Mouse (Mus musculus) urinary bladder, postnatal 10 days (tissue): Measurements from ENCODE around the gene Btbd2.

Source experiments
- DNase-seq: peaks from one replicate; pipeline ENCODE4 v3.0.0; 2022; ENCODE audit warnings: low spot score

The Btbd2 gene

DNA sequence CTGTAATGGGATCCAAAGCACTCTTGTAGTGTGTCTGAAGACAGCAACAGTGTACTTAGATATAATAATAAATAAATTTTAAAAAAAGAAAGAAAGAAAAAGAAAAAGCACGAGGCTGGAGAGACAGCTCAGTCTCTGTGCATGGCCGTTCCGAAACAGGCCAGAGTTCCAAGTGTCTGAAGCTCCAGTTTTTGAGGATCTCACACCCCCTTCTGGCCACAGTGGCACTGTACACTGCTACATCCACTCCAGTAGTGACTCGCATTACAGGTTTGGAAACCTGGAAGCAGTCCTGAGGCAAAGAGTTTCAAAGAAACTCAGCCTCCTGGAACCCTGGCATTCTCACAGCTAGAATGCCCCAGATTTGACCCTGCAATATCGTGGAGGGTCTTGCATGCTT is 31.0 kb upstream of the Btbd2 start:
- no peak for DNase-seq

DNA sequence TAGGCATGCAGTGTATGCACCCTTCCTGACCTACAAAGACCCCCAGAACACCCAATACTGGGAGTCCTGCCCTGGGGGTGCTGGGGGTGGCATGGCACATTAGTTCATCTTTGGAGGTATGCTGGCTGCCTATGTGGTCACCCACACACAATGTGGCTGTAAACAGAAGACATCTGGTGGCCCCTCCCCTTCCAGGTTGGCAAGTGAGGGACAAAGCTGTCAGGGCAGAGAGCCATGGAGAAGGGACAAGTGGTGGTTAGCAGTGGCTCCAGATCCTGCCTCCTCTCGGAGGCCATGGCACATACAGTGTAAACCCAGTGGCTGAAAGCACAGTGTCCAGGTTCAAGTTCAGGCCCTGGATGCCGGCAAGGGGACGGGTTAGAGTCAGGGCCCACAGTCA is 29.7 kb upstream of the Btbd2 start:
- DNase-seq, result no peak

DNA sequence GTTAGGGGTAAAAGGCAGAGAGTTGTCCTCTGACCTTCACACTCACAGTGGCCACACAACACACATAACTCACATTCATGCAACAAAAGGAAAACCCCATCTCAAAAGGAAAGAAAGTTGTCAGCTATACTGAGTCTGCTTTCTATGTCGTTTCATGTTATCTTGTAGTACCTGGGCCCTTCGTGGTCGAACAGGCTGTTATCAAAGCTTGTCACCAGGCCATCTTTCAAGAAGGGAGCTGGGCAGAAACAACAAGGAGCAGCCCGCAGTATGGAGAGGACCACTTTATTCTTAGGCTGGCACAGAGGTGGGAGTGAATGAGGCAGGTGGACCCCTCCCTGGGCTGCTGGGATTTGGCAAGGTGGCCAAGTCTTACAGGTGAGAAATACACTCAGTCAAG is 28.1 kb upstream of the Btbd2 start:
- DNase-seq, result no peak

DNA sequence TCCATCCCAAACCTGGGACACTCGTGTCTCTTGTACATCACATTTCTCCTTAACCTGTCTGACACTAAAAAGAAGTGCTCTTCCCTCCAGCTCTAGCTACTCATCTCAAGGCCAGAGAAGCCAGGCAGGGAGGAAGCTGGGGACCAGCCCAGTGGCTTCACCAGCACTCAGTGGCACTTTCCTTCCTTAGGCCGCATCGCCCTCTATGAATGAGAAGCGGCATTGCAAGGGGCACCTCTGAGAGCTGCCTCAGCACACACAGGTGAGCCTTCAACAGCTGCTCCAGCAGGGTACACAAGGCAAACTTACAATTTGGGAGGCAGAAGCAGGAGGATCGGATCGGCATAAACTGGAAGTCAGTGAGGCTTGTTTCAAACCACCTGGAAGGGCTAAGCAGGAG is 27.3 kb upstream of the Btbd2 start:
- DNase-seq, result no peak

DNA sequence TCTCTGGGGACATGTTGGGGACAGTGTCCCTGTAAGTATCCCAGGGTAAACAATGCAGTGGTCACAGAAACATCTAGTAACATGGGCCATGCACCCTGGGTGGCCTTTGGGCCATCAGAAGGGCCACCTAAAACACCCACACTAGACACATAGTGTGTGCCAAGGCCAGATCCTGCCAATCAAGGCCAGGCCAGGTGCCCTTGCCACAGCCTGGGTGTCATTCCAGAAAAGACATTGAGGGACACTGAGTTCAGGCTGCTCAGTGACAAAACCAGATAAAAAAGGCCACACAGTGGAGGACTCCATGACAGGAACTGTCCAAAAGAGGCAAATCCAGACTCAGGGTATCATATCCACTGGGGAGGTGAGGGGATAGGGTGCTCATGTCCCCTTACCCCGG is 26.8 kb upstream of the Btbd2 start:
- no peak for DNase-seq

DNA sequence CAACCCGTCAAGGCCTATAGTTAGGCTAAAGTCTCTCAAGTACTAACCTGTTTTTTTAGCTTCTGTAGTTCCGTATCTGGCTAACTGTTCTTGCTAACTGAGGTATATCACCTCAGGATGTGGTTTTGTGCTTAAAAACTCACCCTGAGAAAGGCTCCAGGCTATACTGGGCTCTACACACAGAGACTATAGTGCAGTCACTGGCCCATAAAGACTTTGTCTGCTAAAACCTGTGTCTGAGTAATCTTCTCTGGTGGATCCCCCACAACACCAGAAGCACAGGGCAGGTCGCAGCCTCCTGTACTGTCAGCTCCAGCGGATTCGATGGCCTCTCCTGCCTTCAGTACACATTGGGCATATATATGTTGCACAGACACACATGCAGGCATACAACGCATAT is 25.1 kb upstream of the Btbd2 start:
- DNase-seq, result no peak

DNA sequence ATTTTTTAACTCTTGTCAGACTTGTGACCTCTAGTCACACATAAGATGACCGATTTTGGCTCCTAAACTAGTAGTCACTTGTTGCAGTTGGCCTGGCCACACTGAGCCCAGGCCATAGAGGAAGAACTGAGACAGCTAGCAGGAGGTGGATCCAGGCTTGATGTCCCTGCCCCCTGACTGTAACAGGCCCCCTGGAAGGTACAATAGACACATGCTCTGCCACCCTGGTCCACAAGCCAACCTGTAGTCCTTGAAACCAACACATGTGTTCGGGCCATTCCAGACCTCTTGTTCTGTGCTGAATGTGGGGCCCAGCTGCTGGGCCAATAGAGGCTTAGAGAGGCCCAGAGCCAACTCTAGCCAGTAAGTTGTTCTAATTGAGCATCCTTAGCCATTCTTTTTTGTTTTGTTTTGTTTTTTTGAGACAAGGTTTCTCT is 23.4 kb upstream of the Btbd2 start:
- no peak for DNase-seq

DNA sequence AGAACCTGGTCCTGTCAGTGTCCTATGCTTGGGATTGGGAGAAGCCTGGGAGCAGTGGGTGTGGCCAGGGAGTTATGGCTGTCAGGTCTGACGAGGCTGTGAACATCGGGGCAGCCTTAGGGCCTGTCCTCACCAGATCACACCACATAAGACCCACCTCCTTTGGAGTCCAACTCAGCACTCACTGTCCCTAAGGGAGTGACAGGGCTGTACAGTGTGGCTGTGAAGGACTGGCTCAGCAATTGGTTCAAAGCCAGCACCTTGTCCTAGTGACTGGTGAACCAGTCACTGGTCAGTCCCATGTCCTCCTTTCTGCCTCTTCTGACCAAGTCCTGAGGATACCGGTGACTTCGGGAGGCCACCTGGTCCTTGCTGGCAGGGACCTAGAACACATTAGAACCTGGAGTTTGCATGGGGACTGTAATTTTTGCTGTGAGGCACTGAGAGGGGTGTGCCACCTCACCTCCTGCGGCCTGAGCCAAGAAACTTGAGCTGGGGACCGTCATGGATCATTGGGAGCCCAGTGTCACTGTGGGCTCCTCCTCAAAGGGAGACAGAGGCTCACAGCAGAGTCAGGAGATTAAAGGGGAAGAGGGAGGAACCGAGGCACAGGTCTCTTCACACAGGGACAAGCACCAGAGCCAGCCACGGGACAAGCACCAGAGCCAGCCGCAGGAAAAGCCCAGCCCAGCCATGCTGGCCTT is 22.8 kb upstream of the Btbd2 start:
- no peak for DNase-seq

DNA sequence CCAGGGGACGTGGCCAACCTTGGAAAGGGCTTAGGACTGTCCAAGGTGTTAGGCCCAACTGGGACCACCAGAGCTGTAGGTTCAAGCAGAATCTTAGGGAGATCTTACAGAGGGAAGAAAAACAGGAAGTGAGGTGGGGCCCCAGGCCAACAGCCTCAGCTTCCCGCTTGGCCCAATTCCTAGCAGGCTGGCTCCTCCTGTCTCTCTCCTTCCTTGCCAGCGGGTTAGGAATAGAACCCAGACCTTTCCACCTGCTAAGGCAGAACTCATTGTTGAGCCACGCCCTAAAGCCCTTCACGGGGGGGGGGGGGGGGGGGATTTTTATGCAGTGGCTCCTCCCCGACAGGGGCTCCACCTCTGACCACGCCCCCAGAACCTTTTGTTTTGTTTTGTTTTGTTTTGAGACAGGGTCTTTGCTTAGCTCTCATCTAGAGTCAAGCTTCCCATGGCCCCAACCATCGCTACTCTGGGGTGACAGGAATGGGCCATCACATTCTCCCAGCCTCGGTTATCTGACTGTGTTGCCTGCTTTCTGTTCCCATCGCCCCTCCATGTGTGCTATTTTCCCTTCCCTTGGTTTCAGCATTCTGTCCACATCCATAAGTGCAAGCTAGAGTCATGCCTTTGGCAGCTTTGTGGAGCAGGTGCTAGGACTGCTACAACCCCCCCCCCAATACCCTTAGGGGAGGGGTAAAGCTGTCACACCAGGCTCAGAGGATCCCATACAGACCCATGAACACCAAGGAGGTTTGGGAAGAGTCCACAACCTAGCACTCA is 21.9 kb upstream of the Btbd2 start:
- no peak for DNase-seq

DNA sequence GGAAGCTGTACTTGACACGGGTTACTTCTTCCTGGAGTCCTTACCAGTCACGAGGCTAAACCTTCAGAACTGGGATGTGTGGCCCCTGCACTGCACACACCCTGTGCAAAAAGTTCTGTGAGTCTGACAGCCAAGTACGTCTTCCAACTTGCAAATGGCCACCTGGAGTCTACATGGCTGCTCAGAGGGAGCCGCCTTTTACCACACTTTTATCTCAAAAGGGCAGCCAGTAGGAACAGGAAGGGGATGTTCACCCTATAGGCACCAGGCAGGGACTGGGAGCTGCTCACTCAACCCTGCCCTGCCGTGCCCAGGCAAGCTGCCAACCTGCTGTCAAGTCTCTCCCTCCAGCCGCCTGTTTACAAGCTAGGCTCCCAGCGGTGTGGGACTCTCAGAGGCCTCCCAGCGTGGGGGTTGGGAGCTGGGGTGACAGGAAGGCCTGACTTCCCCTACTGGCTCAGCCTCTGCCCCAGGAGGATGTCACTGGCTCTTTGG is 21.1 kb upstream of the Btbd2 start, which contains the start of gene Mknk2:
Gene Mknk2, minus strand, starts transcription at position 171 of the 495 bp plus-strand sequence.
- DNase-seq, result peak; percentile 91

DNA sequence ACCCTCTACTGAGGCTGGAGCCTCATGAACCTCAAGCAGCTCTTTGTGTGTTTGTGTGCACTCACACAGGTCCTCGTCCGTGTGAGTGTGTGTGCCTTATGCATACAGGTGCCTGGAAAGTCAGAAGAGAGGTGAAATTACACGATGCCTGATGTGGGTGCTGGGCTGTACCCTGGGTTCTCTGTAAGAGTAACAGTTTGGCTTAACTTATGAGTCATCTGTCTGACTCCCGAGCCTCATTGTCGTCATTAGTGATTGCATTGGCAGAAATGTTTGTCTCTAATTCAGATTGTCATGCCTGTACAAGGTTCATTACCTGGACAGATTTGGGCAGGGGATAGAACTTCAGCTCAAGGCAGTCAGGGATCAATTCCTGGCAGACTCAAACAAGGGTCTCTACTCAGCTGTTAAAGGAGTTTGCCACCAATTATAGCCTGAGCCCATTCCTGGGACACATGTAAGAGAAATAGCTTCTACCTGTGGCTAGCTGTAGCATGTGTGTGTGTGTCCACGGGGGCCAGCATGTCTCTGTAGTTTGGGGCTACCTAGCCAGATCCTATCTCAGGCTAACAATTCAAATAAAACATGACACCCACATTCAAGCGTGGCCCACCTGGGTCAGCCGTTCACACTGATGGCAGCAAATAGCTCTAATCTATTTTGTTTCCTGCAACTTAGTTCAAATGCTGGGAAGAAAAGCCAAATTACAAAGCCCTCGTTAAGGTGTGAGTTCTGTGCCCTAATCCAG is 20.4 kb upstream of the Btbd2 start:
- no peak for DNase-seq

DNA sequence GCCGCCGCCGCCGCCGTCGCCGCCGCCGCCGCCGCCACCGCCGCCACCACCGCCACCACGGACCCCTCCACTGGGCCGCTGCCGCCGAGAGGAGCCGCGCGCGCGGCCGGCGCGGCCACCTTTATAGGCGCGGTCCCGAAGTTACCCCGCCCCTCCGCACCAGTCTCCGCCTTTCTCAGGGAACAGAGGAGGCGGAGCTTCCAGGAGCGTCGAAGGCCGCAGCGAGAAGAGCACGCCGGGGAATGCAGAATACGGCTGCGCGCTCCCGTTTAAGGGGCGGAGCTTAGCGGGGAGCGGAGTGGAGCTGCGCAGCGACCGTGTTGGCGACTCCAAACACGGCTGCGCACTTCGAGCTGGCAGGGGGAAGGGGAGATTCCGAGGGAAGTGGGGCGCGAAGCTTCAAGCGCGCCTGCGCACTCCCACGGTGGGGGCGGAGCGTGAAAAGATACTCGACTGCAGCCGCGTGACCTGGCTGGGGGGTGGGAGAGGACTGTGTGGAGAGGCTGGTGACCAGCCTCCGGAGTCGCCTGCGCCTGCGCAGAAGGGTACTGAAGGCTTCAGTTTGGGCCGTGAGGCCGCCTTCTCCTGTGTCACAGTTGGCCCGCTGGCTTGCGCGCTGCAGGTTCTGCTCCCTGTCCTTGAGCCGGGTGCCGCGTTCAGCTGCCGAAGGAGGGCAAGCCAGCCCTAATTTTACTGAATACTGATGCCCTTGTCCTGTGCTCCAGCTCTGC is 19.5 kb upstream of the Btbd2 start:
- peak; percentile 99 for DNase-seq

DNA sequence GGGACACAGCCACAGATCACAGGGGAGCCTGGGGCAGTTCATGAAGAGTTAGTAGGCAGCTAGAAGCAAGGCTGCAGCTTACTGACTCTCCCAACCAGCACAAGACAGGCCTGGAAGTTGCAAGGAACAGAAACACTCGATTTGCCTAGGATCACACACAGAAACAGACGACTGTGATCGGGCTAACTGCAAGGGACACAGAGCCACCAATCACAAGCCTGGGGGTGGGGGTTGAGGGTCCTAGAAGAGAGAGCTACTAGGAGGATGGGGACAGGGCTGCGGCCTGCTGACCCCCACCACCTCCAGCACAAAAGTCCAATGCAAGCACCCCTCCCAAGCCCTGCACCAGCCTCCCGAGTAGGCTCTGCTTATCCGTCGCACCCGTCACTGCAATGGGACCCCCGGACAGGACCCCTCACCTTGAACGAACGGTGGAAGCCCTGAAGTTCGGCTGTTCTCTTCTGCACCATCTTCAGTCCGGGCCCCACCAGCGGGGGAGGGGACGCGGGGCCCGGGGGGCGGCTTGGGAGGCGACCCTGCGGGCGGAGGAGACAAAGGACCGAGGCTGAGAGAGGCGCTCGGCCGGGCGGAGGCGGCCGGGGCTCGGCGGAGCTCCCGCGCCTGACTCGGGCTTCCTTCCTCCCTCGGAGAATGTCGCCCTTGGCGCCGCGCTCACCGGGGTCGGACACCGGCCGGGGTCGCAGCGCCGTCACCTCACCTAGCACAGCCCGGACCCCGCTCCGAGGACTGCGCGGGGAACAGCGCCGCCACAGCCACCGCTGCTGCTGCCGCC is 18.7 kb upstream of the Btbd2 start:
- DNase-seq, result no peak

DNA sequence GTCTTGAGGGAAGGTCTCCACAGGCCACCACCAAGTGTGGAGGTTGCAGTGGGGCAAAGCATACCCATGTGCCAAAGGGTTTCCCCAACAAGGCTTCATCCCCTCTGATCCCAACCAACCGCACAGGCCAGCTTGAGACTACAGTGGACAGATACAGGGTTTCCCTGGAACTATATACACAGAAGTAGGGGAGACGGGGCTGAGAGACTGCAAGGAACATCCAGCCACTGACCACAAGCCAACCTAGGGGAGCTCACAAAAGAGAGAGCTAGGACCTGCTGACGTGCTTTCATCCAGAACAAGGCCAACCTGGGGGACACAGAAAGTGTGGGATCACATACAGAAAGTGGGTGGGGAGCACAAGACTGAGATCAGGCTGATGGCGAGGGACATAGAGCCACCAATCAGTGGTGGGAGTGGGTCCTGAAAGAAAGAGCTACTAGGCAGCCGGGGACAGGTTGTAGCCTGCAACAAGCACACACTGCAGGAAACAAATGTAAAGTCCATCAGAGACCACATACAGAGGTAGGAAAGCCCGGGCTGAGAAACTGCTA is 18.1 kb upstream of the Btbd2 start:
- no peak for DNase-seq

DNA sequence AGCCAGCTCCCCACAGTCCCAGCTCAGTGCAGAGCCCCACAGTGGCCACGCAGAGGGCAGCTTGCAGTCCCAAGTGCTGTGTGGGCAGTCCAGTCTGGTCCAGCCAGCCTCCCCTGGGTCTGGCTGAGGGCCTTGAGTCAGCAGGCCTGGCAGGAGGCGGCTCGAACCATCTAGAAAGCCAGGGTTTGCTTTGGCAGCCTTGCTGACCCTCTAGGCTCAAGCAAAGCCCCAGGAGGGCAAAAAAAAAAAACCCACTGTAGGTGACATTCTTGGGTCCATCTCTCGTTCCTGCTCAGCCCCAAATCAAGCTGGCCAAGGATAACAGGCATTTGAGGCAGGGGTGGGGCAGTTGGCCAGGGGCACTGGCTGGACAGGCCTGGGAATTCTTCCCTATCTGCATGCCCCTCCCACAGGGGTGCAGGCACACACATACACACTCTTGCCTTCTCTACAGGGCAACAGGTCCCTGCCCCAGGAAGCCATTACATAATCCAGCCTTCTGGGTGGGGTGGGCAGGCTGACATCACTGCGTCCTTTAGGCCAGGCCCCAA is 17.4 kb upstream of the Btbd2 start:
- DNase-seq, result no peak

DNA sequence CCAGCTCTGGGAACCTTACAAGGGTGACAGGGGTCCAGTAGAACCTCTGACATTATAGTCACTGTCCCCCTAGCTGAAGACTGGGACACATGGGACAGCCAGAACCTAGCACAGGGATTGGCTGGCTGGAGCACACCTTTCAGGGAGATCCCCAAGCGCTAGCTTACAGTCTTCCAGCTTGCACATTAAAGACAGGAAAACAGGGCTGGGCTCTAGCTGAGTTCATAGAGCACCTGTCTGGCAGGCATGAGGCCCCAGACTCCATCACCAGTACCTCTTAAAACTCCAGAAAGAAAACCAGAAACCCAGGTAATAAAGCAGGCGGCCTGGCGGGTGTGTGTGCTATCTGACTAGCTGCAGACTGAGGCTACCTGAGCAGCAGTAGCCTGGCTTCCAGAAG is 16.8 kb upstream of the Btbd2 start:
- DNase-seq, result no peak

DNA sequence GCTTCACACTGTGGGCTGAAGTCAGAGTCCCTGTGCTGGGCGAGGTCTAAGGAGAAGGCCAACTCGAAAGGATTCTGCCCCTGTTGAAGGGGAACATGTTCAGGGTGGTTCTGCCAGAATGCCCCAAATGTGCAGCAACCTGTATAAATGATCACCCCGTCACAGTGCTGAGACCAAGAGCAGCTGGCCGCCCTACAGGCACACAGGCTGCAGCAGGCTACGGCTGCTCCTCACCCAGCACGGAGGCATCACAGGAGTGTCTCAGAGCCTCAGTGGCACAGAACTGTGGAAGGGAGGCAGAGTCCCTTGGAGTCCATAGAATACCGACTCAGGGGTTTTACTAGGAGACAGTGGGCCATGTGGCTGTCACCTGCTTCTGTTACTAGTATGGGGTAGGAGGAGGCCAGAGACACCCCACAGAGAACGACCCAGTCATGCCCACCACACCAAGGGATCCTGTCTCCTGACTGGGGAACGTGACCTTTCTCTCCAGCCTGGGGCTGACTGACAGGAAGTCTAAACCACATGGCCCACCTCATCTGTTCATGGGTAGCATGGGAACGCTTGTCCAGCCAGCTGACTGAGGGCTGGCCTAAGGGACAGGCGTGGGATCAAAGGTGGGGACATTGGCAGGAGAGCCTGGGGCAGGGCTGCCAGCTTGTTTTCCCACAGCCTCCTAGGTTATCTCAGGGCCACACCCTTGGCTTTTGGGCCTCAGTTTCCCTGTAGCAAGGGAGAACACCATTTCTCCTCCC is 15.2 kb upstream of the Btbd2 start:
- DNase-seq, result no peak

DNA sequence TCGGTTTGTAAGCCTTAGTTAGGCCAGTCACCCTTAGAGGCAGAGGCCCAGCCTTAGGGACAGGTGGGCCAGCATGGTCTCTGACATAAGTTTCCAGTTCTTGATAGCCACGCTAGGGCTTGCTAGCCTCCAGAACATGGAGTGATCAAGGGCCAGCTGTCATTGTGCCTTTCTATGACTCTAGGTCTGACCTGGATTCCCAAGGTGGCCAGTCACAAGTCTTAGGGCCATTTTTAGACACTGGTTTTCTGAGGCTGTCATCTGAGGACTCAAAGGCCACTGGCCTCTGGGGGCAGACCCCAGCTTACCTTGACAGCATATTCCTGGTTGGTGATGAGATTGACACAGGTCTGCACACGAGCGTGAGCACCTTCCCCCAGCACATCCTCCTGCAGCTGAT is 14.4 kb upstream of the Btbd2 start:
- no peak for DNase-seq

DNA sequence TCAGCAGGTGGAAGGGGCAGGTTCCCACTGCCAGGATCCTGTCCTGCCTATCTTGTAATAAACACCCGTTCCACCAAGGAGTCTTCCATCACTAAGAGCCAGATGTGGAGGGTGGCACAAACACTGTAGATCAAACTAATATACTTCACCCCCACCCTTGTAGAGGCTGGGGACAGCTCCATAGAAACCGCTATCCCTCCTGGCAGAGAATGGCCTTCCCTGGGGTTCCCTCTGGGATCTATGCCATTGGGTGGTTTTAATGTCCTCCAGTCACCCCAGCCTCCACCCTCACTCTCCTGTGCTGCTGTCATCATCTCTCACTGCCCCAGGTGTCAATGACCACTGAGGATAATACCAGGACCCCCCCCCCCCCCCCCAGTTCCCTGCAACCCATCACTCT is 13.7 kb upstream of the Btbd2 start:
- no peak for DNase-seq
